Mouse (Mus musculus) forebrain, embryonic 12.5 days (tissue): ENCODE data around the gene Xiap. TPM values are rescaled to one million over a fixed set of nuclear protein-coding genes. Genes with fewer than 3 reads are reported as not detected.

Experiments used
- ATAC-seq: fragments of 200-750 bp; cut with Nextera tagmentation; 2 replicates; pipeline ENCODE4 v1.8.0; 2017; ENCODE audit warnings: moderate TSS enrichment; ENCODE audit not compliant: low FRiP score
- H3K27ac ChIP-seq: fragments of 300-500 bp; sonication (generic); 2 replicates; pipeline ENCODE4 v1.5.1; 2016; ENCODE audit warnings: mild to moderate bottlenecking
- H3K27me3 ChIP-seq: fragments of 300-500 bp; sonication (generic); 2 replicates; pipeline ENCODE4 v1.6.1; 2016; ENCODE audit warnings: mild to moderate bottlenecking
- H3K36me3 ChIP-seq: fragments of 300-500 bp; sonication (generic); replicated peaks from 2 replicates; pipeline ENCODE4 v1.6.1; 2016; ENCODE audit warnings: mild to moderate bottlenecking
- H3K4me1 ChIP-seq: fragments of 300-500 bp; sonication (generic); 2 replicates; pipeline ENCODE4 v1.6.1; 2016
- H3K4me2 ChIP-seq: fragments of 300-500 bp; sonication (generic); 2 replicates; pipeline ENCODE4 v1.6.1; 2016; ENCODE audit warnings: mild to moderate bottlenecking, moderate library complexity
- H3K4me3 ChIP-seq: fragments of 300-500 bp; sonication (generic); replicated peaks from 2 replicates; pipeline ENCODE4 v1.5.1; 2016; ENCODE audit warnings: mild to moderate bottlenecking
- H3K9ac ChIP-seq: fragments of 300-500 bp; sonication (generic); 2 replicates; pipeline ENCODE4 v1.6.1; 2016; ENCODE audit warnings: mild to moderate bottlenecking
- H3K9me3 ChIP-seq: fragments of 300-500 bp; sonication (generic); 2 replicates; pipeline ENCODE4 v1.6.1; 2016
- WGBS: fragments of 180-500 bp; shearing (Covaris S2); methylation state at CpG from one replicate; pipeline ENCODE4 v1.1.7; 2016; 5-methylcytosine and 5-hydroxymethylcytosine counted together
- polyA plus RNA-seq: library from polyadenylated mRNA; unstranded; fragments of >200 nt; fragmentation: Nextera tagmentation; extraction: Ambion mirVana; gene quantifications from 2 replicates; pipeline ENCODE4 v1.2.1, GENCODE M21; 2016

Gene Xiap
- polyA plus RNA-seq, 1 experiment from 2014 or later = 14.9 TPM

DNA sequence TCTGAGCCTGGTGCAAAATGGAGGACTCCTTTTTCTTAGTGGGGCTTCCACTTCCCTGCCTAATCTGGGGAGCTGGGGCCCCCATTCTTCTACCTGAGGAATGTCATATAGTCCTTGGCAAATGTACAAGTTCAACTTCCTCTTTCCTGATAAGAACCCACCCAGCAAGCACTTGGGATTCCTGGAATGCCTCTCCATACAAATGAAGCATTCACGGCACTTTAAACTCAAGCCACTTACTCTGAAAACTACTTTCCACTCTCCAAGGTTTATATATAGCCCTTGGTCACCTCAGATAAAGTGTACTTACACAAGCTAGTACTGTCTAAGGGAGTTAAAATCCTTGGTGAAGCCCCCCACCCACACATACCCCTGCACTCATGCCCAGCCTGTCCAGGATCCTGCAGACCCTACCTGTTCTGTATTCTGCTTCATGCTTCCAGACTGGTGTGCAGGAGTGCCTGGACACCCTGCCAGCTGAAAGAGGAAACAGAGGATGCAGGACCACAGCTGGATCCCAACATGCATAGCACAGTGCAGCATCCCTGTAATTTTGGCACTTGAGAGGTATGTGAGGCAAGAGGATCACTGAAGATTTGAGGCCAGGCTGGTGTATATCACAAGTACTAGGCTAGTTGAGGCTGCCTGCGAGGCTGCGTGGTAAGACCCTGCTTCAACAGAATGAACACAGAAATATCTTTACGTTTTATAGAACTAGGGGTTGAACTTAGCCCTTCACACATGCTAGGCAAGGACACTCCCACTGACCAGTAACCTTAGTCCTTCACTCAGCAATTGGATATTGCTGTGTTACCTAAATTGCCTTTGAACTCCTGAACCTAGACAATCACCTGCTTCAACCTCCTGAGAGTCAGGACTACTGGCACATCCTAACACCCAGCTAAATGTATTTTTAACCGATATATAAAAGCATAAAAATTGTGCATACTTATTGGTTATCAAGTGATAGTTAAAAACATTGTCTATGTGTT, 8.5 kb upstream of the Xiap start:
- no peak overlapping the region for H3K4me2 ChIP-seq
- no peak for ATAC-seq
- 65% methylated on average over 5 of the region's 5 CpGs for WGBS

DNA sequence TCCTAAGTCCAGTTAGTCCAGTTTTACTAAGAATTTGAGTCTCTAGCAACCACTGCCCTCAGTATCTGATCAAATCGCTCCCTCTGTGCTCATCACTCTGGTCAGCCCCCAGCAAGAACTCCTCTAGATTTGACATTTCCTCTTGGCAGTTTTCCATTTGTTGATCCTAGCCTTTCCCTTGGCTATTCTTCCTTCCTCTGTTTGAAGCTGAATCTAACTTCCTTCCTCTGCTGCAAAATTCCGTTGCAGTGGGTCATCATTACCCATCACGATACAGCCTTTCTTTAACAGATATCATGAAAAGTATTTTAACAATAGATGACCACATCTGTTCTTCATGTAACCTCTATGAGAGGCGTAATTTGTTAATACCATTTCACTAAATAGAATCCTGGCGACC, 2.5 kb upstream of the Xiap start:
- ATAC-seq = no peak
- Histone ChIP-seq H3K27ac (no peak overlapping the region), H3K9ac (no peak overlapping the region), H3K9me3 (no peaks in the 10 kb centered on the region), H3K4me3 (no peak overlapping the region), H3K4me1 (no peaks in the 10 kb centered on the region), H3K4me2 (no peak overlapping the region), H3K36me3 (no peaks in the 10 kb centered on the region), H3K27me3 (no peaks in the 10 kb centered on the region)
- WGBS = 83% methylated on average over 5 of the region's 5 CpGs

More for the DNA sequence above, 8.5 kb upstream of the Xiap start:
- H3K27ac ChIP-seq = no peak overlapping the region
- no peak overlapping the region for H3K4me3 ChIP-seq
- no peaks in the 10 kb centered on the region for H3K27me3 ChIP-seq
- H3K4me1 ChIP-seq = no peaks in the 10 kb centered on the region
- H3K36me3 ChIP-seq = no peaks in the 10 kb centered on the region
- H3K9me3 ChIP-seq = no peaks in the 10 kb centered on the region
- no peak overlapping the region for H3K9ac ChIP-seq

DNA sequence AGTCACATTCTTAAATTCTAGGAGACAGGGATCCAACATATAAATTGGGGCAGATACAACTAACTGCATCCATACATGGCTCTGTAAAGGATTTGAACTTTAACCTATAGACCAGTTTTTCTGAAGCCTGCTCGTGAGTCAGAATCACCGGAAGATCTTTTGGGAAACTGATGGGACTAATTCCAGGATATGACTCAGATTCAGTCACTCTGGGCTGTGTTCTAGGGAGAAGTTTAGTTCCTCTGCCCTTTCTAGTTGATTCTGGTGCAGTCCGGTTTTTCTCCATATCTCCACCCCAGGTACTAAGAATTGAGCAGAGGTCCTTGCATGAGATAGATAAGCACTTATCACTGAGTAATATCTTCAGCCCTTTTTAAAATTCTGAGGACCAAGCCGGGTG, 1.6 kb upstream of the Xiap start:
- H3K27me3 ChIP-seq = no peaks in the 10 kb centered on the region
- no peak overlapping the region for H3K4me3 ChIP-seq
- WGBS = 93% methylated on average over 4 of the region's 4 CpGs
- H3K9ac ChIP-seq = no peak overlapping the region
- ATAC-seq = no peak
- H3K27ac ChIP-seq = no peak overlapping the region
- H3K4me1 ChIP-seq = no peaks in the 10 kb centered on the region
- no peaks in the 10 kb centered on the region for H3K36me3 ChIP-seq
- no peak overlapping the region for H3K4me2 ChIP-seq
- H3K9me3 ChIP-seq = no peaks in the 10 kb centered on the region

DNA sequence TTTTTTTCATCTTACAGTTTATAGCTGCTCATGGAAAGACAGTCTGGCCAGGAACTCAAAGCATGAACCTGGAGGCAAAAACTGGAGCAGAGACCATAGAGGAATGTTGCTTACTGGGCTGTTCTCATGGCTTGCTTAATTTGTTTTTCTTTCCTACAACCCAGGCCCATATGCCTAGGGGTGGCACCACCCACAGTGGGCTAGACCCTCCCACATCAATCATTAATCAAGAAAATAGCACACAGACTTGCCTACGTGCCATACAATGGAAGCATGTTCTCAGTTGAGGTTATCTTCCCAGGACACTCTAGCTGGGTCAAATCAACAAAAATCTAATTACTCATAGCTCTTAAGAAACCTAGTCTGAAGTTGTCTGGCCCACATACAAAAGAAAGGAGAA, 4.1 kb downstream of the Xiap start:
- Histone ChIP-seq H3K4me1 (no peaks in the 10 kb centered on the region), H3K27me3 (no peaks in the 10 kb centered on the region), H3K4me2 (no peak overlapping the region), H3K4me3 (no peak overlapping the region), H3K36me3 (no peaks in the 10 kb centered on the region), H3K9ac (no peak overlapping the region), H3K9me3 (no peaks in the 10 kb centered on the region), H3K27ac (no peak overlapping the region)
- WGBS = 75% methylated on average over 1 of the region's 1 CpGs
- ATAC-seq = no peak

DNA sequence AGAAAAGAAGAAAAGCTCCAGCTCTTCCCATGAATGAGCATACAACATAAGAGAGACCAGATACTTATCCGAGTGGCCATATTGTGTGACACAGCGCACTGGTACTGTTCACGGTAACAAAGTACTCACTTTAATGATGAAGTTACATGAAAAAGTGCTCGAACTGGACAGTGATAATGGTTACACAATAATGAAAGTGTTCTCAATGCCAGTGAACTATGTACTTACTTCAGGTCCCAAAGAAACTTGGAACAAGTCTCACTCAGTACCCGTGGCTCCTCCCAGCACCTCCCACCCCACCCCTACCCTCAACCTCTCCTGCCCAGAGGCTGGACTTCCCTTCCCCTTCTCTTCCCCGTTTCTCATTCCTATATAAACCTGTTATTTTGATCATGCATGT, 5.6 kb downstream of the Xiap start:
- no peak overlapping the region for H3K4me2 ChIP-seq
- 82% methylated on average over 6 of the region's 6 CpGs for WGBS
- H3K27me3 ChIP-seq = no peaks in the 10 kb centered on the region
- H3K9ac ChIP-seq = no peak overlapping the region
- no peaks in the 10 kb centered on the region for H3K4me1 ChIP-seq
- H3K27ac ChIP-seq = no peak overlapping the region
- no peaks in the 10 kb centered on the region for H3K9me3 ChIP-seq
- no peak overlapping the region for H3K4me3 ChIP-seq
- no peaks in the 10 kb centered on the region for H3K36me3 ChIP-seq
- no peak for ATAC-seq

DNA sequence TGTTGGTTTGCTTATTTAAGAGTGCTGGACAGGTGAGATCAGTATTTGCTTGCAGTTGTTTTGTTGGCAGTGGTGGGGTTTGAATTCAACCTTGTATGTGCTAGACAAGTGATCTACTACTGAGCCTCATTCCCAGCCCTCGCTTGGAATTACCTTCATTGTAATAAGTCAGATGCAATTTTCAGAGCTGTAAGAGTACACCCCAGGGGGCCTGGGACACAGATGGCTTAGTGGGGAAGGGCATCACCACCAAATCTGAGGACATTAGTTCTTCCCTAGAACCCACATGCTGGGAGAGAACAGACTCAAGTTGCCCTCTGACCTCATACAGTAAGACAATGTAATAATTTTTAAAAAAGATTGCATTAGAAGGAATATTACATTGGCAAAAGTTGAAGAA, 7.3 kb downstream of the Xiap start:
- Histone ChIP-seq H3K27me3 (no peaks in the 10 kb centered on the region), H3K4me1 (no peaks in the 10 kb centered on the region; the same call in 1 of the 2 replicates), H3K9me3 (no peaks in the 10 kb centered on the region), H3K4me2 (no peak overlapping the region), H3K4me3 (no peak overlapping the region), H3K36me3 (no peaks in the 10 kb centered on the region), H3K27ac (no peak overlapping the region), H3K9ac (no peak overlapping the region)
- no peak for ATAC-seq
- WGBS = 68% methylated on average over 1 of the region's 1 CpGs

DNA sequence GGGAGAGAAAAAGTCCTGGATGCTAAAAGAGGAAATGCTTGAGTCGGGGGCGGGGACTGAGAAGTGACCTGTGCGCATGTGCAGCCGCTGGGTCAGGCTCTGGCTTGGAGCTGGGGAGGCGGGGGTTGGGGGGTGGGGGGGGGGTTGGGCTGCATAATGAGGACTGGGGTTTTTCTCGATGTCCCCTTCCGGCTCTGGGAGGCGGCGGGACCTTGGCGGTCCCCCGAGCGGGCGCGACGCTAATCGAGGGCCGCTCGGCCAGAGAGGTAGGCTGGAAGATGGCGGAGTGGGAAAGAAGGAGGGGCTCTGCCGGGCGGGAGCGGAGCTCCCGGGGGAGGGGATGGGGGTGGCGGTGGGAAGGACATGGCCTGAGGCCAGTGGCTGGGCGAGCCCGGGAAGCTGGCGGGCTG, 8.3 kb downstream of the Xiap start:
- ATAC-seq = peak; percentile 80

DNA sequence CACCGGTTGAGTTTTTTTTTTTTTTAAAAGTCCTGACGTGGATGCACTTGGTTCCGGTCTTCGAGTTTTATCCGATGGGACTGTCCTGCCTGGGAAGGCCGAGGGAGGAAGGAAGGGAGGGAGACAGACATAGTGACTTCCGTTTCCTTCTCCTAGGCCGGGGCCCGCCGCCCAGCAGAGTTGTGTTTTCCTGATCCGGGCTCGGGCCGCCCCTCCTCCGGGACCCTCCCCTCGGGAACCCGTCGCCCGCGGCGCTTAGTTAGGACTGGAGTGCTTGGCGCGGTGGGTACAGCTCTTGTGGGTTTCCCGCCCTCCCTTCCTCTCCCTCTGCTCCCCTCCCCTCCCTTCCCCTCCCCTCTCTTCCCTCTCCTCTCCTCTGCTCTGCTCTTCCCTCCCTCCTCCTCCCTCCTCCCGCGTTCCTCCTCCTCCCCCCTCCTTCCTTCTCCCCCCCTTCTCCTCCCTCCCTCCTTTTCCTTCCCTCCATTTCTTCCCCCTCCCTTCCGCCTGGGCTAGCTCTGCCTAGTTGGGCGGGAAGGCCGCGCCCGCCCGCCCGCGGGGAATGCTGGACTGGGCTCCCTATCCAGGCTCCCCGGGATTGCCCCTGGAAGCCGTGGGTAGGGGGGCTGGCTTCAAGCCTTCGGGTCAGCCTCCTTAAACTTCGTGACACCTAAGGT, 8.9 kb downstream of the Xiap start:
- WGBS = 24% methylated on average over 29 of the region's 37 CpGs
- peak; percentile 89 for ATAC-seq
- Histone ChIP-seq H3K4me2 (peak overlapping the region; percentile 50), H3K27ac (peak overlapping the region; percentile 93), H3K4me1 (no peaks in the 10 kb centered on the region; the same call in 1 of the 2 replicates), H3K9ac (peak overlapping the region; percentile 53), H3K9me3 (no peaks in the 10 kb centered on the region), H3K36me3 (no peaks in the 10 kb centered on the region), H3K27me3 (no peaks in the 10 kb centered on the region), H3K4me3 (peak overlapping the region; percentile 45)

More for the DNA sequence above, 8.3 kb downstream of the Xiap start:
- Histone ChIP-seq H3K27me3 (no peaks in the 10 kb centered on the region), H3K9me3 (no peaks in the 10 kb centered on the region), H3K9ac (peak overlapping the region; percentile 53), H3K4me3 (peak overlapping the region; percentile 45), H3K27ac (peak overlapping the region; percentile 93), H3K36me3 (no peaks in the 10 kb centered on the region), H3K4me2 (peak overlapping the region; percentile 50), H3K4me1 (no peaks in the 10 kb centered on the region; the same call in 1 of the 2 replicates)
- 26% methylated on average over 26 of the region's 27 CpGs for WGBS

DNA sequence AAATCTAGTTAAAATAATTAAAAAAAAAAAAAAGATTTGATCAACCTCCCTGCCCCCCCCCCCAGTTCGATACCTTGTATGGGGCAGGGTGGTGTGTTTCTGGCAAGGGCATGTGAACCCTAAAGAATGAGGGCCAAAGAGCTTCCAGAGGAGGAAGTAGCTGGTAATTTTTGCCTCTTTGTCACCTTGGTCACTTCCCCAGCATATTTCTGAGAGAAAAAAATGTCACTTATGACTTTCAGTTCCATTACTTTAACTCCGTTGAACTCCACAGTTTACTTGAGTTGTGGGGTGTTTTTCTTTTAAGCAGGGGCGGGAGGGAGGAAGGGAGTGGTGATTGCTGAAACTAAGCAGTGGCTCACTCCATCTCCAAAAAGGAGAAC, 9.4 kb downstream of the Xiap start:
- peak overlapping the region; percentile 93 for H3K27ac ChIP-seq
- no peaks in the 10 kb centered on the region for H3K36me3 ChIP-seq
- no peak; the same call in 1 of the 2 replicates for ATAC-seq
- H3K27me3 ChIP-seq = no peaks in the 10 kb centered on the region
- peak overlapping the region; percentile 50 for H3K4me2 ChIP-seq
- peak overlapping the region; percentile 53 for H3K9ac ChIP-seq
- H3K4me1 ChIP-seq = no peaks in the 10 kb centered on the region; the same call in 1 of the 2 replicates
- H3K9me3 ChIP-seq = no peaks in the 10 kb centered on the region
- WGBS = 12% methylated on average over 3 of the region's 3 CpGs
- H3K4me3 ChIP-seq = peak overlapping the region; percentile 45

DNA sequence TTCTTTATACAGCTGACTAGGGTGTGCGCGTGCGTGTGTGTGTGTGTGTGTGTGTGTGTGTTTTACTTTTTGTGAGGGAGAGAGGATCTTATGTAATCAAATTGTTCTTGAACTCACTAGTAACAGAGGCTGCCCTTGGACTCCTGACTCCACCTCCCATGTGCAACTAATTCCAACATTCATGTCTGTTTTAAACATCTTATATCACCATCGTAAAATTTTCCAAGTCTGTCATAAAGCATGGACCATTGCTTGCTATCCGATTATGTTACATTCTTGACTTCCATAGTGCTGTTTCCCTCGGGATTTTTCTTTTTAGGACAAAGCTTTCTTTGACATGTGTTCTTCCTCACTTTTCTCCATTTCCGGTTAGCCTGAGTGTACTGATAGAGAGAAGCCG, 28.3 kb downstream of the Xiap start:
- Histone ChIP-seq H3K9ac (no peak overlapping the region), H3K4me1 (no peaks in the 10 kb centered on the region), H3K4me2 (no peak overlapping the region), H3K36me3 (no peaks in the 10 kb centered on the region), H3K27ac (no peak overlapping the region), H3K9me3 (no peaks in the 10 kb centered on the region), H3K4me3 (no peak overlapping the region), H3K27me3 (no peaks in the 10 kb centered on the region)
- 92% methylated on average over 8 of the region's 8 CpGs for WGBS
- no peak for ATAC-seq

DNA sequence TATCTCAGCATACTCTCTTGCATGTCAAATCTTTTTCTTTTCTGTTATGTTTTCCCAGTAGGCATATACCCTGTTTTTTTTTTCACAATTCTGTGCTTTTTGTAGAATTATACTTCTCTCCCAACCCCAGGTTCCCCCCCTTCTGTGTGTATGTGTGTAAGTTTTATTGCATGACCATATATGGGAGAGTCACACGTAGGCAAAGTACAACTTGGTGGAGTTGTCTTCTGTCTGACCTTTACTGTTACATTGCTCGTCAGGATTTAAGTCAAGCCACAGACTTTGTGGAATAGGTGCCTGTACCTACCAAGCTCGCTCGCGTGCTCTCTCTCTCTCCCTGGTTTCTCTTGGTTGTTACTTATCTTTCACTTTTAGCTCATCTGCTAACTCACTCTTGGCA, 28.7 kb downstream of the Xiap start:
- Histone ChIP-seq H3K27me3 (no peaks in the 10 kb centered on the region), H3K4me2 (no peak overlapping the region), H3K4me3 (no peak overlapping the region), H3K36me3 (no peaks in the 10 kb centered on the region), H3K9me3 (no peaks in the 10 kb centered on the region), H3K9ac (no peak overlapping the region), H3K4me1 (no peaks in the 10 kb centered on the region), H3K27ac (no peak overlapping the region)
- WGBS = 99% methylated on average over 5 of the region's 5 CpGs
- ATAC-seq = no peak

DNA sequence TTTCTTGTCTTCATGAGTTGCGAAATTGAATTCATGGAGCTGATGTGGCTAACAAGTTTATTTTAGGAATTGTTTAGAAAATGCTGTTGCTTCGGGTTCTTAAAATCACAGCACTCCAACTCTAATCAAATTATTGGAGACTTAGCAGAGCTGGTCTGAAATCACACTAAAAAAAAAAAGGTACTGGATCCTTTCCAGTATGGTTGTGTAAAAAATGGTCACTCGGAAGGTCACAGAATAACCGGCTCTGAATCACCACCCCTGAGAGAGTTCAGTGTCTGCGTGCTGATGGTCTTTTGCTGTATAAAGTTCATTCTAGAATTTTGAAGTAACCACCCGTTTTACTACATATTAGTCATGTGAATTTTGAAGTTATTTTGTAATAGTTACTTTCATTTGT, 47.7 kb downstream of the Xiap start:
- 0 out of 2 replicates have a peak, but pooled peaks cover 5% of the 10 kb centered on the region for H3K9me3 ChIP-seq
- no peak overlapping the region for H3K9ac ChIP-seq
- H3K27me3 ChIP-seq = no peaks in the 10 kb centered on the region
- ATAC-seq = no peak
- no peak overlapping the region for H3K4me3 ChIP-seq
- no peak overlapping the region for H3K4me2 ChIP-seq
- no peak overlapping the region for H3K27ac ChIP-seq
- H3K36me3 ChIP-seq = peaks cover 20% of the 10 kb centered on the region
- WGBS = 90% methylated on average over 6 of the region's 6 CpGs
- no peaks in the 10 kb centered on the region for H3K4me1 ChIP-seq
